Mouse (Mus musculus): ENCODE data around the gene Opcml. TPM values are rescaled to one million over a fixed set of nuclear protein-coding genes. Genes with fewer than 3 reads are reported as not detected.

Opcml gene
- polyA plus RNA-seq, 1 experiment from 2014 or later: not detected

DNA sequence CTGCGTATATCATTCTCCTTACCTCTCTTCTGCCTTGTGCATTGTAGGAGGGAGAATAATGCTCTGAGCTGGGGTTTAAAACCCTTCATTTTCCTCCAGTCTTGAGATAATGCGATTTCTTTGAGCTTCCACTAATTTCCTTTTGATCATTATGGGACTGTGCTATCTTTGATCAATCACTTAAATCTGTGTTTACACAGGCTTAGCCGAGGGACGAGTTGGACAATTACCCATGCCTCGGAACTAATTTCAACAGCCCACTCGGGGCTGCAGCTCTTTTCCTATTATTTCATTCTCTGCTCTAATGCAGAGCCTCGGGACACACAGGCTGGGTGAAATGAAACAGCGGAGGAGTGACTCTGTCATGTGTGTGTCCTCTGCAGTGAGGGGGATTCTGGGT, 220.9 kb downstream of the Opcml start:
- no peaks in the 10 kb centered on the region for H3K79me2 ChIP-seq (ENCODE audit: inconsistent target)
- no peaks in the 10 kb centered on the region for H3K36me3 ChIP-seq (ENCODE audit: inconsistent target)
- H3K27ac ChIP-seq: no peak overlapping the region
- whole genome bisulfite sequencing (ENCODE audit: missing documents): 61% methylated on average over 8 of the region's 8 CpGs
- H3K4me3 ChIP-seq (ENCODE audit: inconsistent target): no peak overlapping the region

DNA sequence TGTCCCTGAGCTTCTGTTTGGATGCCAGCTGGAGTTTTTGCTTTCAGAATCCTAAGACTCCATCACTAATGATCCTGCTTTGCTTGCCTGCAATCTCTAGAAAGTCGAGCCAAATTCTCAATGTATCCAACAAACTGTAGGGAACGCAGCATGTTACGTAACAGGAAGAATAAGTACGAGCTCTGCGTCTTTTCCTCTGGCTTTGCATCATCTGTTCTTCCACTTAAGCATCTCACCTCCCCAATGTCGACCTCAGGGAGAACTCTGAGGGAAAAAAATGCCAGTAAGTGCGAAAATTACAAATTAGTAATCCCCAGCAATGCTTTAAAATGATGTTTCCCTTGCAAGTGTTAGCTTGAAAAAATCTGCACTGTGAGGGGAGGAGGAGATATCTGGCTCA, 222.1 kb downstream of the Opcml start:
- WGBS (ENCODE audit: missing documents): 74% methylated on average over 7 of the region's 7 CpGs
- no peaks in the 10 kb centered on the region for H3K36me3 ChIP-seq (ENCODE audit: inconsistent target)

DNA sequence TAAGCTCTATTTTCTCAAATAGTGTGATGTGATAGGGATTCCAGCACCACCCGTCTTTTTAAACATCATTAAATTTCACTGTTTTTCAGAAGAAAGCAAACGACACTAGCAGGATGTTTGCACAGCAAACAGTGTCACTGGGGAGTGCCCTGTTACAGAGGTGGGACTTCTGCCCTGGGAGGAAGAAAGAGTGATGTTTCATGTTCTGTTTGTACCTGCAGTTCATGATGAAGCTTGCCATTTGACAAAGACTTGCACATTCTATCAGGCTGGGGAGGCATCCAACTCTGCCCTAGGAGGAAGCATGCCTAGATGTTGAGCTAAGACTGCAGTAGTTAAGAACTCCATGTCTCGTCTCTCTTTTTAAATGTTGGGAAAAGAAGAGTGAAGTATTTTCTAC, 222.6 kb downstream of the Opcml start:
- H3K79me2 ChIP-seq (ENCODE audit: inconsistent target): no peaks in the 10 kb centered on the region
- no peaks in the 10 kb centered on the region for H3K36me3 ChIP-seq (ENCODE audit: inconsistent target)
- H3K4me3 ChIP-seq (ENCODE audit: inconsistent target): no peak overlapping the region
- H3K27ac ChIP-seq: no peak overlapping the region
- 80% methylated on average over 3 of the region's 3 CpGs for WGBS (ENCODE audit: missing documents)

More for the DNA sequence above, 222.1 kb downstream of the Opcml start:
- no peak overlapping the region for H3K27ac ChIP-seq
- no peaks in the 10 kb centered on the region for H3K79me2 ChIP-seq (ENCODE audit: inconsistent target)
- no peak overlapping the region for H3K4me3 ChIP-seq (ENCODE audit: inconsistent target)

GRCm38 (mm10) chr9:28028156-28028555, 237.6 kb downstream of the Opcml start:
- WGBS (ENCODE audit: missing documents): 86% methylated on average over 5 of the region's 5 CpGs
- no peak overlapping the region for H3K27ac ChIP-seq
- H3K79me2 ChIP-seq (ENCODE audit: inconsistent target): no peaks in the 10 kb centered on the region
- no peaks in the 10 kb centered on the region for H3K36me3 ChIP-seq (ENCODE audit: inconsistent target)
- no peak overlapping the region for H3K4me3 ChIP-seq (ENCODE audit: inconsistent target)

DNA sequence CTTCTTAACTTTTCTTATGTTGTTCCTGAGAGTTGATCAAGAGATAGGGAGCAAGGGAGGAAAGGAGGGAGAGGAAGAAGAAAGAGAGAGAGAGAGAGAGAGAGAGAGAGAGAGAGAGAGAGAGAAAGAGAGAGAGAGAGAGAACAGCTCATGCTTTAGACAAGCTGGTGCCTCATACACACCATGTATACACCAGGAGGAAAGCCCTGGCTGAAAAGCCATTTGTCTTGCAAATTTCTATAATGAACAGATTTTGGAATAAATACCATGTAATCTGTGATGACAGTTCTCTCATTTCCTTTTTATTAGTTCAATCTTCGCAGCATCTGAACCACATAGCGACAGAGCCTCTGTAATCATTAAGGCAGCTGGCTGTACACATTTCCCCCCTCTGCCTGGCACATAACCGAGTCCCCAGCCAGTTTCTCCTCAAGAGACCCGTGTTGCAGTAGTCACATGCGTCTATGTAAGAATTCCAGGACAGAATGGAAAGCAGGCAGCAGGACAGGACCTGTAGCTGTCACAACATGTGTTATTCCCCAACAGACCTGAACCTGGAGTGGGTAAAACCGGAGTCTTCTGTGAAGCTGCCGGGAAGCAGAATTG, 238.3 kb downstream of the Opcml start:
- Histone ChIP-seq H3K36me3 (ENCODE audit: inconsistent target) (no peaks in the 10 kb centered on the region), H3K79me2 (ENCODE audit: inconsistent target) (no peaks in the 10 kb centered on the region), H3K4me3 (ENCODE audit: inconsistent target) (no peak overlapping the region), H3K27ac (no peak overlapping the region)
- WGBS (ENCODE audit: missing documents): 90% methylated on average over 7 of the region's 7 CpGs

GRCm38 (mm10) chr9:28049157-28049556, 258.6 kb downstream of the Opcml start:
- no peak overlapping the region for H3K4me3 ChIP-seq (ENCODE audit: inconsistent target)
- 91% methylated on average over 2 of the region's 2 CpGs for WGBS (ENCODE audit: missing documents)
- no peaks in the 10 kb centered on the region for H3K36me3 ChIP-seq (ENCODE audit: inconsistent target)
- H3K79me2 ChIP-seq (ENCODE audit: inconsistent target): no peaks in the 10 kb centered on the region
- H3K27ac ChIP-seq: no peak overlapping the region

DNA sequence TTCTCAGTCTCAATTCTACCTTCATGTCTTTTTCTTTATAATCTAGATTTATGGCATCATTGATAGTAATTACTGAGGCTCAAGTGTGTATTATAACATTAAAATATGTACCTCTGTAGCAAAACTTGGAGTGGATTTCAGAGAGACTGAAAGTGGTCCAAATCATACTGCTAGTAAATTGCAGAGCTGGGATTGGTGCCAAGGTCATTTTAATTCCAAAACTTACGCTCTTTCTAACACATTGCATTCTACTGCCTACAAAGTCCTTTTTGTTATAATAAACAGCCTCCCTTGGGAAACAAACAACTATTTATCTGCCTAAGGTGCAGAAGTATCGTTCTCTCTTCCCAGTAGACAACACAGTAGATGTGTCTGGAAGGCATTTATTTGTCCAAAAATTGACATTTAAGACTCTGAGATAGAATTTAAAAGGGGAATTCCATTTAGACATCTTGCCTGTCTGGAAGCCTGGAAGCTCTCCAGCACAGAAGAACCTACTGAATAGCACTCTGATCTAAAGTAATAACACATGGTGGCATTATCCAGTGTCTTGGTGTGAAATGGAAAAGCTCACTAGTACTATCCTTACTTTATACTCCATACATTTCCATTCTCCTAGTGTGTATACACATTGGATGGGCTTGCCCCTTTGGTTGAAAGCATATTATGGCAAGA, 266.7 kb downstream of the Opcml start:
- Histone ChIP-seq H3K4me3 (ENCODE audit: inconsistent target) (no peak overlapping the region), H3K36me3 (ENCODE audit: inconsistent target) (no peaks in the 10 kb centered on the region), H3K27ac (no peak overlapping the region), H3K79me2 (ENCODE audit: inconsistent target) (no peaks in the 10 kb centered on the region)
- WGBS (ENCODE audit: missing documents): 66% methylated on average over 2 of the region's 2 CpGs

GRCm38 (mm10) chr9:28065126-28065525, 274.6 kb downstream of the Opcml start:
- Histone ChIP-seq H3K36me3 (ENCODE audit: inconsistent target) (no peaks in the 10 kb centered on the region), H3K27ac (no peak overlapping the region), H3K79me2 (ENCODE audit: inconsistent target) (no peaks in the 10 kb centered on the region), H3K4me3 (ENCODE audit: inconsistent target) (no peak overlapping the region)

DNA sequence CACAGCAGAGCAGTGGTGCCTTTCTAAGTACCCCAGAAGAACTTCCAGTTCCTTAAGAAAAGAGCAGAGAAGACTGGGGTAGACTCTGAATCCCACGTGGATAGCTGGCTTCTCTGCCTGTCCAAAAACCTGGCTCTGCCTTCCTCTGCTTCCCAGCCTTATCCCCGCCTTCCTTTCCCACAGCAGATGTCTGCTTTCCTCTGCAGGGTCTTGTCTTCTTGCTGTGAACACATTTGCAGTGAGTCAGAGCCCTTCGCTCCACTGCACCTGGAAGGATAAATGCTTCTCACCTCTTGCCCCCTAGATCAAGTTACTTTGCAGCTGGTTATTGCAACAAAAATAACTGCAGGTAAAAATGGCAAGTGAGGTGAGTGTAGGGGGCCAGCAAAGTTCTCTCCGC, 290.1 kb downstream of the Opcml start:
- 74% methylated on average over 4 of the region's 4 CpGs for WGBS (ENCODE audit: missing documents)
- Histone ChIP-seq H3K4me3 (ENCODE audit: inconsistent target) (no peak overlapping the region), H3K27ac (no peak overlapping the region), H3K36me3 (ENCODE audit: inconsistent target) (no peaks in the 10 kb centered on the region), H3K79me2 (ENCODE audit: inconsistent target) (no peaks in the 10 kb centered on the region)

GRCm38 (mm10) chr9:28083754-28084153, 293.2 kb downstream of the Opcml start:
- Histone ChIP-seq H3K79me2 (ENCODE audit: inconsistent target) (no peaks in the 10 kb centered on the region), H3K4me3 (ENCODE audit: inconsistent target) (no peak overlapping the region), H3K27ac (no peak overlapping the region), H3K36me3 (ENCODE audit: inconsistent target) (no peaks in the 10 kb centered on the region)
- WGBS (ENCODE audit: missing documents): 94% methylated on average over 3 of the region's 3 CpGs

DNA sequence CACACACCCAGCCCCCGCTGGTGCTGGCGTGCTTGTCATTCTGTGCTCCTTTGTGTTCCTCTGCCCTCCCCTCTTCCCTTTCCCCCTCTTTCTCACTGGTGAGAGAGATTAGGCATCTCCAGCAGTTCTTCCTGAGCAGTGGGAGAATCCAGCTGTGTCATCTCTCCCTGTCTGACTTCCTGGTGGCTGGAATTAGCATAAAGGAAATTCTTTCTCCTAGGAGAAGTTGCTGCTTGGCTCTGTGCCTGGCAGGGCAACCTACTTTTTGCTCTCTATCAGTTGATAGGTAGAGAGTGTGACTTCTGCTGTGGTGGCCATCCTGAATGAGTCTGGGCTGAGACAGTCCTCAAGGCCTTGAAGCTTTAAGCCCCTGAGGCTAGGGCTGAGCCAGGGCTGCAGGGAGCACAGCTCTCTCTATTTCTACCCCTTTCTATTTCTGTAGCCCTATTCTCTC, 293.7 kb downstream of the Opcml start:
- WGBS (ENCODE audit: missing documents): 48% methylated on average over 2 of the region's 2 CpGs
- Histone ChIP-seq H3K36me3 (ENCODE audit: inconsistent target) (no peaks in the 10 kb centered on the region), H3K4me3 (ENCODE audit: inconsistent target) (no peak overlapping the region), H3K27ac (no peak overlapping the region), H3K79me2 (ENCODE audit: inconsistent target) (no peaks in the 10 kb centered on the region)

- H3K79me2 ChIP-seq (ENCODE audit: inconsistent target): no peaks in the 10 kb centered on the region
- no peak overlapping the region for H3K4me3 ChIP-seq (ENCODE audit: inconsistent target)
- WGBS (ENCODE audit: missing documents): 54% methylated on average over 1 of the region's 1 CpGs
- no peaks in the 10 kb centered on the region for H3K36me3 ChIP-seq (ENCODE audit: inconsistent target)
- H3K27ac ChIP-seq: no peak overlapping the region
Observed at GRCm38 (mm10) chr9:28091395-28091794, 300.8 kb downstream of the Opcml start.

- Histone ChIP-seq H3K4me3 (ENCODE audit: inconsistent target) (no peak overlapping the region), H3K36me3 (ENCODE audit: inconsistent target) (no peaks in the 10 kb centered on the region), H3K79me2 (ENCODE audit: inconsistent target) (no peaks in the 10 kb centered on the region), H3K27ac (no peak overlapping the region)
- 83% methylated on average over 4 of the region's 4 CpGs for WGBS (ENCODE audit: missing documents)
Observed at GRCm38 (mm10) chr9:28094722-28095121, 304.1 kb downstream of the Opcml start.

DNA sequence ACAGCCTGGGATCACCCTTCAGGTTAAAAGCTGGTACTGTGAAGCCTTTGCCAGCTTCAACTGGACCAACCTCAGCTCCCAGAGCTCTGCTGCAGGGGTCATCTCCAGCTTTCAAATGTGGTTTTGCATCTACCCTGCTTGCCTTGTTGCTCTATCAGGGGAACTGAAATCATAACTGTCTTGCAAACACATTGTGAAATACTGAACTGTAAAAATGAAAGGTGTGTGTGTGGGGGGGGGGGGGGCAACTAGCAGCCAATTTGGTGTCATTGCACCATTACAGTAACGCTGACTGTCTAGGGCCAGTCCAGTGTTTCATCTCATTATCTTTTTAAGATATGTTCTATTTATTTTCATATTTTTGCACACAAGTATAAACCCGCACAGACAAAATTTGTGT, 305.6 kb downstream of the Opcml start:
- WGBS (ENCODE audit: missing documents): 62% methylated on average over 2 of the region's 2 CpGs

DNA sequence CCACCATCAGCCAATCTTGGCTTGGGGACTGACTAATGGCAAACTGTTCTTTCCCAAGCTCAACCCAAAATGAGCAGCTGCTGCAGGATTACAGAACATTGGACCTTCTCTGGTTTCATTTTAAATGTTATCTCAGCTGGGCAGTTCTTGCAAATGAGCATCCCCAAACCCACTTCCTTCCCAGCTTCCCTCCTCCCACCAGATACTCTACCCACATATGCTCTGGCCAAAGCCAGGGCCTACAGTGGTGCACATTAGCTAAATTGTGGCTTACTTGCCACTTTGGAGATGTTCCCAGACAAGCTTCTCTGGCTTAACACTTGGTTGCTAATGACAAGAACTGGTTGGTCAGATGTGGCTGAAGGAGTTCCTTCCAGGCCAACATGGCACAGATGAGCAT, 311.4 kb downstream of the Opcml start:
- no peaks in the 10 kb centered on the region for H3K79me2 ChIP-seq (ENCODE audit: inconsistent target)
- no peaks in the 10 kb centered on the region for H3K36me3 ChIP-seq (ENCODE audit: inconsistent target)
- H3K4me3 ChIP-seq (ENCODE audit: inconsistent target): no peak overlapping the region
- no peak overlapping the region for H3K27ac ChIP-seq

More for the DNA sequence above, 305.6 kb downstream of the Opcml start:
- no peak overlapping the region for H3K27ac ChIP-seq
- no peaks in the 10 kb centered on the region for H3K79me2 ChIP-seq (ENCODE audit: inconsistent target)
- H3K36me3 ChIP-seq (ENCODE audit: inconsistent target): no peaks in the 10 kb centered on the region
- no peak overlapping the region for H3K4me3 ChIP-seq (ENCODE audit: inconsistent target)

DNA sequence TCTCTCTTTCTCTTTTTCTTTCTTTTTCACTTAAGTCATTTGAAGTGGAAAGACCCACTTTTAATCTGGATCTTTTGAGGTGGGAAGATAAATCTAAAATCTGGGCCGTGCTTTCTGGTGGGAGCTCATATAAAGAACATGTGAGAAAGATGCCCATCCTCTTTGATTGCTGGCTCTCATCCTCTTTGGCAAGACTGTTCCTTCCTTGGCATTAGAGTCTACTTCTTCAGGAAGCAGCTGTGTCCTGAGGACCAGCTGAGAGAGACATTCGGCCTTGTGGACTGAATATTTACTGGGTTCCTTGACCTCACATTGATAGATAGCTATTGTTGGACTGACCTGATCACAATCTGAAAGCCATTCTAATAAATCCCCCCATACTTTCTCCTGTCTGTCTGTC, 331.3 kb downstream of the Opcml start:
- WGBS (ENCODE audit: missing documents): 89% methylated on average over 2 of the region's 2 CpGs
- Histone ChIP-seq H3K79me2 (ENCODE audit: inconsistent target) (no peaks in the 10 kb centered on the region), H3K4me3 (ENCODE audit: inconsistent target) (no peak overlapping the region), H3K27ac (no peak overlapping the region), H3K36me3 (ENCODE audit: inconsistent target) (no peaks in the 10 kb centered on the region)

All from macrophage (primary cell).